Mouse (Mus musculus) CD4-positive, CD25-positive, alpha-beta regulatory T cell, adult 2 months (primary cell): ENCODE measurements around the gene Oosp3.
A peak's percentile ranks its signal among the peaks of the same experiment; 100 is the strongest.

ENCODE experiments used
- DNase-seq: peaks from one replicate; pipeline ENCODE4 v3.0.0-alpha.2; 2012; ENCODE audit warnings: low read depth, low spot score

Oosp3 gene

GRCm38 (mm10) chr19:11696755-11697154 lies at the start of gene Oosp3:
Gene Oosp3, plus strand, starts transcription at chr19:11697055.
- no peak for DNase-seq

GRCm38 (mm10) chr19:11649564-11649963 lies 47.3 kb upstream of the Oosp3 start:
- no peak for DNase-seq

GRCm38 (mm10) chr19:11659142-11659541 lies 37.7 kb upstream of the Oosp3 start:
- no peak for DNase-seq

- no peak for DNase-seq
Observed at GRCm38 (mm10) chr19:11660459-11660858, 36.4 kb upstream of the Oosp3 start, which contains the start of gene Oosp2. Gene Oosp2, minus strand, starts transcription at chr19:11660559.

- DNase-seq: no peak
Observed at GRCm38 (mm10) chr19:11661562-11661961, 35.3 kb upstream of the Oosp3 start.

DNA sequence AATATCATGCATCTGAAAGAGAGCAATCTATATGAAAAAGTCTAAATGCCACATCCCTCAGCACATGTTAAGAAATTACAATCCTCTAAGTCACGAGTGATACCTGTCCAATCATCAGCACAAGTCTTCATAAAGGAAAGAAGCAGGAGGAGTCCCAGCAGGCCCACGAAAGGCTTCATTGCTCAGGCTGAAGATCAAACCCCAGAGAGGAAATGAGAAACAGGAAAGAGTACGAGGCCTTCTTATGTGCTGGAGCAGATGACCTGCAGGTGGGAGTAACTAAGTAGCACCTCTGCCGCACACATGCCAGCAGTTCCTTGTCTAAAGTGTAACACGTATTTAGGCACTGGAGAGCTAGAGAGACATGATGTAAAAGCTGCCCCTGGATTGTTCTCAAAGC lies 6.0 kb upstream of the Oosp3 start, which contains the start of gene Oosp1:
Gene Oosp1, minus strand, starts transcription at position 312 of the 400 bp plus-strand sequence.
- peak; percentile 7 for DNase-seq

DNA sequence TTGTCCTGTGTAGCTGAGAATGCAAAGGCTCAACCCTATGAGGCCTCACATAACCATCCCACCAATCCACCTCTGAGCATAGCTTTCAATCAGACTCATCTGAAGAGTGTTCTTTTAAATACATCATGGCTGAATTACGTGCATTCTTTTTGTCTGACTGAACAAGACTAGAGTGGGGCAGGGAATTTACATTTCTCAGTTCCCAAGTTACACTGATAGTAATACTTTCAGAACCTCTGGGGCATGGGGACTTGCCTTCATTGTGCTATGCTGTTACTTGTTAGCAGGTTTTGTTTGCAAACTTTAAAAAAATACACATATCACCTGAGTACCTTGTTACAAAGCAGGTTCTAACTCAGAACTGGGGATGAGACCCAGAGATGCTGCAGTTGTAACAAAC lies 5.4 kb upstream of the Oosp3 start:
- no peak for DNase-seq

DNA sequence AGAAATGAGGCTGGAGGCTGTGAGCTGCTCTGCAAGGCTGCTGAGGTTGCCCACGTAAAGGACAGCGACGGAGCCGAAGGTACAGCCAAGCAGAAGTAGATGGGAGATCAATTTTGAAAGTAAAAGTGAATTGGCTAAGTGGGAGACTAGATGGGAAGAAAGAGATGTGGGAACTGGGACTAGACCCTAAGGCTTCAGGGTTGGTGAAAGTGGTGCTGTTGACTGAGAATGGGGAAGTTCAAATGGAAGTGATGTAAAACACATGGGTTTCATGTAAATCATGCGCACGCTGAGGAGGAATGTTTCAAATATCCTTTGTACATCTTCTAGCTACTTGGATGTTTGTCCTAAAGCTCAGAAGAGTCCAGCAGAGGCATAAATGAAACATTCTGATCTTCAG lies 1.5 kb downstream of the Oosp3 start:
- DNase-seq: no peak

DNA sequence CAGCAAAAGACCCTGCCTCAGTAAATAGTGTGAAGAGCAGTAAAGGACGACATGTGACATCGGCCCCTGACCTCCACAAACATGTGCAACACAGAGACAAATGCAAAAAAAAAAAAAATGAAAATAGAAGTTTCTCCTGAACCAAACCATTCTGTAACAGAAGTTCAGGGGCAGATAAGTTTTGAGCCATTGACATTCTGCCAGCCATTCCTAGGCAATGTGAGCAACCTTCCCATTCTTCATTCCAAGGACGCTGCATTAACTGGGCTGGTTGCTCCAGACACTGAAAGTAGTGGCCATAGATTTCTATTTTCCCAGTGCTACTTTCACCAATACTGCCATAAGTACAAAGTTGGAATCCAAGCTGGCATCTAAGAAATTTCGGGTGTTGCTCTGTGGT lies 15.6 kb downstream of the Oosp3 start:
- DNase-seq: no peak

DNA sequence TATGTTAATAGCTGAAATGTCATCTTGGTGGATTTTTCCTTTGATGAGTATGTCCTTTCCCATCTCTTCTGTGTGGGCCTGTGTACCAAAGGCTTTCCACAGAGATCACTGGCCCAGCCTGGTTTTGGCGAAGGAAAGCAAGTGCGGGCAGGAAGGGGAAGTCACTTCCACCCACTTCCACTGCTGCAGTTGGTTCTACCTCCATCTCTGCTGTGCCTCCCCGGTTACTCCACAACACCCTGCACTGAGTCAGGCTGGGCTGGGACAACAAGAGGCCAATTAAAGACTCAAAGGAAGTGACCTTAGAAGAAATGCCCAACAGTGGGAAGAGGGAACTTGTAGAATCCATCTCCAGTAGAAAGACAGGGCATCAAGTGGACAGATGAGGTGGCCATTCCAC lies 23.2 kb downstream of the Oosp3 start:
- no peak for DNase-seq

- no peak for DNase-seq
Observed at GRCm38 (mm10) chr19:11723870-11724269, 27.0 kb downstream of the Oosp3 start.

DNA sequence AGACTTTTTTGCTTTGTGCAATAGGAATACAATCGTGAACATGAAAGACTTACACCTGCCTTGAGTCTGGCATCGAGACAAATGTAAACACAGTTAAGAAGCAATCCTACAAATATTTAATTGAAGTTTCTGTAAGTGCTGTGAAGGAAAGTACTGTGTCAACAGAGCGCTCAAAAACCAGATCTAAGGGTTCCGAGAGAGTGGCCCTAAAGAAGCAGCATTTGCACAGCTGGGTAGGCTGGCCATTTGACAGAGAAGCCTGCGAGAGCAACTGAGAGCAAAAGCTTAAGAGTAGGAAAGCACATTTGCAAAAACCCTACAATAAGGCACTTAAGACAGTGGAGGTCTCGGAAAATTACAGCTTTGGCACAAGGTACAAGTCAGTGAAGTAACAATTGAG lies 27.4 kb downstream of the Oosp3 start:
- no peak for DNase-seq

DNA sequence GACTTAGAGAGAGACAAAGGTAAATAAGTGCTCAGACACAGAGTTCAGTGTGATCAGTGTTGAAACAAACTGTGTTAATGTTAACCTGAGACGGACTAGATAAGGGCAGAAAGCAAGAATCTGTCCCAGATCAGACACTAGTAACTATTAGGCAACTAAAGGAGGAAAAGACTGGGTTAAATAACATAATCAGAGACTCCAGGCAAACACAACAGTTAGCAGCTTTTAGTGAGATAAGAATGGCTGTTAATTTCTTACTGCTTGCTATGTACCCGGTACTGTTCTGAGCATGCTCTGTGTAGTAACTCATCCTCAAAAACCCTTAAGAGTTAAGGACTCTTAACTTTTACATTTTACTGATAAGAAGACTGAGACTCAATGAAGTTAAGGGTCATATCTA lies 29.1 kb downstream of the Oosp3 start:
- no peak for DNase-seq

- DNase-seq: no peak
Observed at GRCm38 (mm10) chr19:11727304-11727703, 30.4 kb downstream of the Oosp3 start.

- no peak for DNase-seq
Observed at GRCm38 (mm10) chr19:11730278-11730677, 33.4 kb downstream of the Oosp3 start.

DNA sequence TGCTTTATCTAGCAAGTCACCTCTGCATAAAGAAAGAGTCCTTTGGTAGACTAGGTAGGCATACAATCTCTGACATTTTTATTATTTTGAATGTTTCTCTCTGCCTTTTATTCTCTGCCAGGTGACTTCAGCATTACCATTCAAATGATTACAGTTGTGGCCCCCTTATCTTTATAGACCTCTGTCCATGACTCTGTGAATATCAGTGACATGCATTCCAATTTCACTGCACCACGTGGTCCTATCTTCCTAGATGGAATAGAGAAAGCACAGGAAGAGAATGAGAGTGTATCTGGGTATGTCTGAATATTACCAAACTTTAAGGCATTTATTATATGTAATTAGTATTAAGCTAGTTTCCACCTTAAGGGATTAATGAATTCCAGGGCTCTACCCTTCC lies 39.6 kb downstream of the Oosp3 start:
- DNase-seq: no peak

- DNase-seq: no peak
Observed at GRCm38 (mm10) chr19:11745680-11746079, 48.8 kb downstream of the Oosp3 start.

DNA sequence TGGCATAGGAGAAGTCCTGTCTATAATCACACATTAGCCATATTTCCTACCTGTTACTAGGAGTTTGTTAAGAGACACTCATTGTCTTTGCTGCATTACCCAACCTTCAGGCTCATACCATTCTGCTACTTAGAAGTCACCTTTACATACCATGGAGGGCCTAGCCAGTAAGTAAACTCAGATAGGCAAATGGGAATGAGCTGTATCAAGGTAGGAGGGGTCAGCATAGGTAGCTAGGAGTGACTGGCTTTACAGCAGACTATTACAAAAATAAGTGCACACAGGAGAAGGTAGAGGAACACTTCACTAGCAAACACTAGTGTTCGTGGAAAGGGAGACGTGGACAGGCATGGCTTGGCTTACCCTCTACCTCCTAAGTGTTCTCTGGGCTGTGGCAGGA lies 50.4 kb downstream of the Oosp3 start, which contains the start of gene Gif:
Gene Gif, plus strand, starts transcription at position 257 of the 400 bp plus-strand sequence.
- DNase-seq: no peak
